Mouse (Mus musculus) C2C12 (cell line): ENCODE data around the gene Arfgef3.

ENCODE experiments used
- CEBPB ChIP-seq: IDR thresholded peaks from one replicate; pipeline ENCODE4 v1.6.1; 2011; ENCODE audit warnings: low read depth, mild to moderate bottlenecking, control low read depth, moderate library complexity
- CTCF ChIP-seq: IDR thresholded peaks from one replicate; pipeline ENCODE4 v1.5.1; 2011; ENCODE audit not compliant: control insufficient read depth, insufficient read depth, insufficient read length
- MAX ChIP-seq: IDR thresholded peaks from one replicate; pipeline ENCODE4 v1.6.1; 2011; ENCODE audit warnings: mild to moderate bottlenecking, control low read depth
- MYOD1 ChIP-seq: IDR thresholded peaks from one replicate; pipeline ENCODE4 v1.6.1; 2011; ENCODE audit warnings: low read depth; ENCODE audit not compliant: control insufficient read depth, insufficient read length
- MYOG ChIP-seq: IDR thresholded peaks from one replicate; pipeline ENCODE4 v1.6.1; 2011; ENCODE audit not compliant: control insufficient read depth, insufficient read length; ENCODE audit errors: extremely low read depth
- USF1 ChIP-seq: IDR thresholded peaks from one replicate; pipeline ENCODE4 v1.6.1; 2011; ENCODE audit warnings: low read depth, mild to moderate bottlenecking, control low read depth, moderate library complexity

DNA sequence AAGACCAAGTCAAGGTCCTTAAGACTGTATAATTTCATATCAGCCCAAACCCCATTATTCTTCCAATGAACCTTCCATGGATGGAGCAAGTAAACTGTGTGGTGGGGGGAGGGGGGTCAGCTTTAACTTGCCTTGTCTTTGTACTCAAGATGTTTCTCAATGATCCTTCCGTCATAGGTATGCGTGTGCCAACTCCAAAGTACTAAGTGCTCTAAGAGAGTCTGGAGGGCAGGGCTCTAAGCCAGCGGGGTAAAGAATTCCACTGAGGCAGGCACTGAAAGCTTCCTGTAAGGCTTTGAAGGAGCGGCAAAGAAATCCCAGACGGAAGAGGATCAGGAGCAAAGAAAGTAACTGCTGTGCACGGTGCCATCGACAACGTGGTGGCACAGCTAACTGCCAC lies 2.7 kb downstream of the Arfgef3 start:
- no peak for TF ChIP-seq CTCF
- TF ChIP-seq CEBPB = no peak
- TF ChIP-seq MAX = no peak
- TF ChIP-seq MYOG = no peak
- TF ChIP-seq USF1 = no peak
- TF ChIP-seq MYOD1 = no peak
